Mouse (Mus musculus): Measurements from ENCODE around the gene Fbxo48. TPM values are rescaled to one million over a fixed set of nuclear protein-coding genes. Genes with fewer than 3 reads are reported as not detected.

Gene Fbxo48
- polyA plus RNA-seq, 1 experiment from 2014 or later: 1.4 TPM

DNA sequence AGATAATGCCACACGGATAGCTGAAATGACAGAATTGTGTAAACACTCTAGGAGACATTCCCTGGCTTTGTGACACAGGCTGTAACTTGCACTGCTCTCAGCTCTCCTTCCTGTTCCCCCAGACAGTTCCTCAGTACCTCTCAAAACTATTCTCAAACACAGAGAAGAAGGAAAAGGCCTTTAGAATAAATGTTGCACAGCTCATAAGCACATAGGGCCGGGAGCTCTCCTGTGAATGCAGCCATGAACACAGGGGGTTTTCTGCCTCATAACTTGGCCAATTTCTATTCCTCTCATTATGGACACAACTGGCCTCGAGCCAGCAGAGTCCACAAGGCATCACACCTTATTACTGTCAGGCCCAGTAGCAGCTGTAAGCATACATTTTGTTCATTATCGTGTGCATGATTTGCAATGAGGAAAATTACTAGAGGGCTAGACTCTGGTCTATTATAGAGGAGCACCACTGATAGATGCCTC, 9.2 kb upstream of the Fbxo48 start:
- H3K4me2 ChIP-seq: no peak overlapping the region
- H3K9me3 ChIP-seq: no peaks in the 10 kb centered on the region
- H3K4me3 ChIP-seq (replicated peaks): no peak overlapping the region
- H3K36me3 ChIP-seq: no peaks in the 10 kb centered on the region
- H3K9ac ChIP-seq: no peak overlapping the region
- WGBS: 62% methylated on average over 4 of the region's 4 CpGs
- no peaks in the 10 kb centered on the region for H3K4me1 ChIP-seq
- ATAC-seq (ENCODE audit: insufficient read depth, low FRiP score, low read depth): no peak
- H3K27me3 ChIP-seq (replicated peaks): no peaks in the 10 kb centered on the region
- no peak overlapping the region for H3K27ac ChIP-seq

DNA sequence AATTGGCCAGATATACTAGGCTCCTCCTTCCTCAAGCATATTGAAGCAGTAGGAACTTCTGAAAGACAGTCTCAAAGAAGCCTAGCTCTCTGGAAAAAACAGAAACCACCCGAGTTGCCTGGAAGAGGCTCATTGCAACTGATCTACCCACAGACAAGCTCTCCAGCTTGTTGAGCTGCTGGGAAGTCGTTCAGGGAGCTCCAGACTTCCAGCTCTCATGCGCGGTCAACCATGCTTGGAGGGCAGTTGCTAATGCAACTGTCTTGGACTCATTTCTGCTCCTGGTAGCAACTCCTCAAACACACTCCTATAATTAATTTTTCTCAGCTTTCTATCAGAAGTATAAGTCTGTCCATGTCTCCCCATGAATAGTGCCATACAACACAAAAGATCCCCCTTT, 8.2 kb upstream of the Fbxo48 start:
- Histone ChIP-seq H3K27ac (no peak overlapping the region), H3K36me3 (no peaks in the 10 kb centered on the region), H3K9me3 (no peaks in the 10 kb centered on the region), H3K4me2 (no peak overlapping the region), H3K4me1 (no peaks in the 10 kb centered on the region), H3K4me3 (replicated peaks) (no peak overlapping the region), H3K9ac (no peak overlapping the region), H3K27me3 (replicated peaks) (no peaks in the 10 kb centered on the region)
- 73% methylated on average over 4 of the region's 4 CpGs for WGBS
- ATAC-seq (ENCODE audit: insufficient read depth, low FRiP score, low read depth): no peak

DNA sequence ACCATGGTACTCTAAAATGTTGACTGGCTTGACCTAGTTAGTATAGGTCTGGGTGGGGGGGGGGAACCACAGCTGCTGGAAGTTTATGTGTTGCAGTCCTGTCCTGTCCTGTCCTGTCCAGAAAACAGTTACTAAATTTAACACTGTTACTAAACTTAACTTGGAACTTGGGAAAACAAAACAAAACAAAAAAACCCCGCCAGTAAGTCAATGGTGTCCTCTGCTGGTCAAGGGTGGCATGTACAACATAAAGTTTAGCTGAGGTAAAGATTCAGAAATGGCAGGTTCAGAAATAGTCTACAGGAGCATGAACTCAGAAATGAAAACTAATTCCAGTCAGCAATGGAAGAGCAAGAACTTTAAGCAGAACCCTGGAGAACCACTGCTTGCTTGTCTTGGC, 2.4 kb upstream of the Fbxo48 start:
- whole genome bisulfite sequencing: 23% methylated on average over 1 of the region's 1 CpGs
- H3K4me3 ChIP-seq (replicated peaks): no peak overlapping the region
- no peak overlapping the region for H3K27ac ChIP-seq
- H3K9ac ChIP-seq: no peak overlapping the region
- H3K4me1 ChIP-seq: no peaks in the 10 kb centered on the region
- H3K36me3 ChIP-seq: no peaks in the 10 kb centered on the region
- no peaks in the 10 kb centered on the region for H3K27me3 ChIP-seq (replicated peaks)
- ATAC-seq (ENCODE audit: insufficient read depth, low FRiP score, low read depth): no peak
- H3K4me2 ChIP-seq: no peak overlapping the region
- no peaks in the 10 kb centered on the region for H3K9me3 ChIP-seq

DNA sequence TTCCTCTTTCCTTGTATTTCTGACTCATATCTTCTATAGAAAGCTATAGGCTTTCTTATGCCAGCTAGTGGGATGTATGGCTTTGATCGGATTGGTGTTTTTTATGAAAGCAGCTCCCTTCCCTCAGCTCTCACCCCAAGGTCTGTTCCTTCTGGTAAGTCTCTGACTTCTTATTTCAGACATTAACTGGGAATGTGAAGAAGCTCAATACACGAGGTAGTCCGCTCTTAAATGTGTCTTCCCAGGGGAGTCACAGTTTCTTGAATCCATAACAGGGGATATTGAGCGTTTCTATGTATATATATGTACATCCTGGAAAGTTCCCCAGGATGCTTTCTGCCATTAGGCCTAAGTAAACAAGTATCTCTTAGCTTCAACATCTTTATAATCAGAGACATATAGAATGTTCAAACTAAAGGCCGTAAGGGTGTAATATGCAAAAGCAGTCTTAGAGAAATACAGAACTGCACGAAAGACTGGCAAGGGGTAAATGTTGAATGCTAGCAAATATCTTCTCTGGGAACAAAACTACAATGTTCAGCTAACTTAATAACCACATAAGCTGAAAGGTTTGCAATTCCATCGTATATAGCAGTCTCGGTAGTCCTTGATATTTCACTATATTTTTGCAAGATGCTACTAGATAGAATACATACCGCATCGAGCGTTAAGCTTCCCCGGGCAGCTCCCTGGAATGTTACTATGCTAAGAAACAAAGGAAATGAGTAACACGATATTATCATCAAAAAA, 774 bp upstream of the Fbxo48 start:
- H3K27ac ChIP-seq: no peak overlapping the region; the same call in 1 of the 2 replicates
- ATAC-seq (ENCODE audit: insufficient read depth, low FRiP score, low read depth): no peak; the same call in 1 of the 2 replicates
- 32% methylated on average over 13 of the region's 13 CpGs for WGBS

DNA sequence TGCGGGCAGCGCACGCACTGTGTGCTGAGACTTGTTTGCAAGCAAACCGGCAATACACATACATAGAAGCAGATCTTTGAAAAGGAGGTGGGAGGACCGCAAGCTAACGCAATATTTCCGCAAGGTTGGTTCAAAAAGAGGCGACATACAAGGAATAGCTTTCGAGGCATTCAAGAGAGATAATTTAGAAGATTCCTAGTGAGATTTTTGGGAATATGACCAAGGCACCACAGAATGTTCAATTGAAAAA, 511 bp downstream of the Fbxo48 start:
- H3K9me3 ChIP-seq: no peaks in the 10 kb centered on the region
- no peaks in the 10 kb centered on the region for H3K27me3 ChIP-seq (replicated peaks)
- no peaks in the 10 kb centered on the region for H3K4me1 ChIP-seq
- ATAC-seq (ENCODE audit: insufficient read depth, low FRiP score, low read depth): no peak
- H3K27ac ChIP-seq: no peak overlapping the region
- H3K4me2 ChIP-seq: peak overlapping the region; percentile 65
- WGBS: 2% methylated on average over 9 of the region's 9 CpGs
- H3K9ac ChIP-seq: peak overlapping the region; percentile 19
- peaks cover 4% of the 10 kb centered on the region; the same call in 1 of the 2 replicates for H3K36me3 ChIP-seq
- peak overlapping the region; percentile 58 for H3K4me3 ChIP-seq (replicated peaks)

More for the DNA sequence above, 774 bp upstream of the Fbxo48 start:
- Histone ChIP-seq H3K9ac (peak overlapping the region; percentile 14; the same call in 1 of the 2 replicates), H3K27me3 (replicated peaks) (no peaks in the 10 kb centered on the region), H3K4me1 (no peaks in the 10 kb centered on the region), H3K4me2 (peak overlapping the region; percentile 53), H3K36me3 (no peaks in the 10 kb centered on the region), H3K4me3 (replicated peaks) (peak overlapping the region; percentile 58), H3K9me3 (no peaks in the 10 kb centered on the region)

DNA sequence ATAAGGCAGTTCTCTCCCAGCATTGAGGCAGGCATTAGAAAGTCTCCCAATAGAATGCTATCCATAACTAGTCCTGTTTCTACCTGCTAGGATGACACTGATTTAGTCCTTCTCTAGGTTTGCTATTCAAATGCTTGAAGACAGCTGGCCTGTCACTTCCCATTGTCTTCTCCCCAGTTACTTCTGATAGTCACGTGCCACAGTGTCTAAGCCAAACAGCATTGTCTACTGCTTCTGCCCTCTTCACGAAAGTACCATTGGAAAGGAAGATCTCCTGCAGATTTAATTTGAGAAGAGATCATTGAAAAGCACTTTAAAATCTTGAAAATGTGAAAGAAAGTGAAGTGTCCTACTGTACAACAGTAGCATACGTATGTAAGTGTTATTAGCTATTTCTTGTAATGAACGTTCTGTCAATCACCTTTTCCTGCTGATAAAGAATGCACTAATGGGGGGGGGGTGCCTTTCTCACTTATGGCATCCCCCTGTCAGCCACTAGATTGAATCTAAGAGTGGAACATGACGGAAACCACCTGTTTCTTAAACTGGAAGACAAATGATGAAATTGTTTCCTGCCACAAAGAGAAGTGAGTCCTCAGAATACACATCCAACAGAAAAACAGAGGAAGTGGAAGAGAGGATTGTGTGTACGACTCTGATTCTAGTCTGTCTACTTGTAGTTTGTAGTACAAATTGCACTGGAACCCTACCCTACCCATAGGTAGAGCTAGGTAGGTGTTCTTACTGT, 5.1 kb downstream of the Fbxo48 start:
- H3K4me1 ChIP-seq: no peaks in the 10 kb centered on the region
- ATAC-seq (ENCODE audit: insufficient read depth, low FRiP score, low read depth): no peak
- H3K9ac ChIP-seq: no peak overlapping the region
- no peaks in the 10 kb centered on the region for H3K9me3 ChIP-seq
- WGBS: 74% methylated on average over 6 of the region's 6 CpGs
- H3K4me2 ChIP-seq: no peak overlapping the region
- H3K4me3 ChIP-seq (replicated peaks): no peak overlapping the region
- no peak overlapping the region for H3K27ac ChIP-seq
- H3K36me3 ChIP-seq: peaks cover 5% of the 10 kb centered on the region; the same call in 1 of the 2 replicates
- H3K27me3 ChIP-seq (replicated peaks): no peaks in the 10 kb centered on the region

DNA sequence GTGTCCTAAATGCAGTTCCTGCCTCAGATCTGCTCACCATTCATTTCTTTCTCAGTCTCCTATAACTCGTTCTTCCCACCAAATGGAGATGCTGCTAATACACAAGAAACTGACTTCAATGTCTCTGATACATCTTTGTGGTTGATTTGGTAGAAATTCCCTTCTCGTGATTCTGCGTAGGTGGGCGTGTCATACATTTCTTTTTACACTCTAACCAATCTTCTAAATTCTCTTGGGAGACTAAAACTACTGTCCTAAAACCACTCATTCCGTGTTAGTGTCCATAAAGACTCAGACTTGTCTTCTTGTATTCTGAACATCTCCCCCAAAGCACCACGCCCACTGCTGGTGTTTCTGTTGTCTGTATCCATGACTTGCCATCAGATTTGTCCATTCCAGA, 5.9 kb downstream of the Fbxo48 start:
- WGBS: 88% methylated on average over 6 of the region's 6 CpGs
- ATAC-seq (ENCODE audit: insufficient read depth, low FRiP score, low read depth): no peak
- no peaks in the 10 kb centered on the region for H3K27me3 ChIP-seq (replicated peaks)

DNA sequence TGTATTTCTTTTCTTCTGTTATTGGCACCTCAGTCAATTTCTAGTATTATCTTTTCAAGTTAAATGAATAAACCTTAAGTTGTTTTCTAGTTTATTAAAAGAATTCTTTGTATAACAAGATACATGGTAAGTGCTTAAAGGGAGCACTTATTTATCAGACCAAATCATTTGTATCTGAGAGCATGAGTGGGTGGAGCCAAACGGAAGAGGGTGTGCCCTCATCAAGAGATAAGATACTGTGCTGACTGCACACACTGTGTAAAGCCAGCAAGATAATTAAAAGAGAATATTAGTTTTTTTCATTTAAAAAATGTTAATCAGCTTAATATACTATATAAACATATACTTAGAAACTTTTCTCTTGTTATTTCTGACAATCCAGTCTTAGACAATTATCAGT, 7.3 kb downstream of the Fbxo48 start:
- Histone ChIP-seq H3K4me2 (no peak overlapping the region), H3K9ac (no peak overlapping the region), H3K4me3 (replicated peaks) (no peak overlapping the region), H3K27me3 (replicated peaks) (no peaks in the 10 kb centered on the region), H3K36me3 (peaks cover 5% of the 10 kb centered on the region; the same call in 1 of the 2 replicates), H3K9me3 (no peaks in the 10 kb centered on the region), H3K4me1 (no peaks in the 10 kb centered on the region), H3K27ac (no peak overlapping the region)
- 65% methylated on average over 1 of the region's 1 CpGs for WGBS
- no peak; the same call in 1 of the 2 replicates for ATAC-seq (ENCODE audit: insufficient read depth, low FRiP score, low read depth)

More for the DNA sequence above, 5.9 kb downstream of the Fbxo48 start:
- Histone ChIP-seq H3K27ac (no peak overlapping the region), H3K9me3 (no peaks in the 10 kb centered on the region), H3K9ac (no peak overlapping the region), H3K4me3 (replicated peaks) (no peak overlapping the region), H3K4me1 (no peaks in the 10 kb centered on the region), H3K4me2 (no peak overlapping the region), H3K36me3 (peaks cover 5% of the 10 kb centered on the region; the same call in 1 of the 2 replicates)

DNA sequence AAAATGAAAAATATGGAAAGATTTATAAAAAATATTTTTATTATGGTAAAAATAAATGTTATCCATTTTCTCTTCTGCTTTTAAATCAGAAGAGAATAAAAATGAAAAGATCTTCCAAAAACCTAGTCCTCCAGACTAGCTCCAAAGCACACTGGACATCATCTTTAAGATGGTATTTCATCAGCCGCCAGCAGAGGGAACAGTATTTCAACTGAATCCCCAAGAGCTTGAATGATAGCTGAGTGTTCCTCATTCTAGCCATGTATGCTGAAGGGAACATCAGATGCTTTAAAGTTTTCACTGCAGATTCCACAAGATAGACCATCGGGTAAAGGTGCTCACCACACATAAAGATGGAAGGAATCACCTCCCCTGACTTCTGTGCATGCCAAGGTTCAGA, 16.6 kb downstream of the Fbxo48 start:
- no peak overlapping the region for H3K9ac ChIP-seq
- H3K4me1 ChIP-seq: no peaks in the 10 kb centered on the region
- no peaks in the 10 kb centered on the region for H3K27me3 ChIP-seq (replicated peaks)
- no peak overlapping the region for H3K4me3 ChIP-seq (replicated peaks)
- no peak overlapping the region for H3K4me2 ChIP-seq
- H3K36me3 ChIP-seq: no peaks in the 10 kb centered on the region
- H3K27ac ChIP-seq: no peak overlapping the region
- H3K9me3 ChIP-seq: no peaks in the 10 kb centered on the region
- WGBS: 28% methylated on average over 2 of the region's 2 CpGs
- no peak for ATAC-seq (ENCODE audit: insufficient read depth, low FRiP score, low read depth)

DNA sequence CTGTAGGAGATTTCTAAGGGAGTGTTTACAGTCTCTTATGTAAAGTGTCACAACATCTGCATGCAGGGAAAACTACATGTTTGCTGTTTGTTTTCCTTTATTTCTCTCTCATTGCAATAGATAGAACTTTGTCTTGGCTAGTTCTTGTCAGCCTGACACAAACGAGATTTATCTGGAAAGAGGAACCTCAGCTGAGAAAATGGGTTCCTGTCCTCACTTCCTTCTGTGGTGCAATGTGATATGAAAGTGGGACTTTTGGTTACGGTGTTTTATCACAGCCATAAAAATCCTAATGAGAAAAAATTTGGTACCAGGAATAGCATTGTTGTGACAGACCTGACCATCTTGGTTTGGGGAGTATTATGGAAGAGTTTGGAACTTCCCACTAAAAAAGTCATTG, 18.5 kb downstream of the Fbxo48 start:
- no peaks in the 10 kb centered on the region for H3K36me3 ChIP-seq
- H3K9me3 ChIP-seq: no peaks in the 10 kb centered on the region
- H3K27ac ChIP-seq: no peak overlapping the region
- H3K4me2 ChIP-seq: no peak overlapping the region
- 63% methylated on average over 2 of the region's 2 CpGs for WGBS
- no peak overlapping the region for H3K9ac ChIP-seq
- H3K4me1 ChIP-seq: no peaks in the 10 kb centered on the region
- no peak overlapping the region for H3K4me3 ChIP-seq (replicated peaks)
- ATAC-seq (ENCODE audit: insufficient read depth, low FRiP score, low read depth): no peak
- no peaks in the 10 kb centered on the region for H3K27me3 ChIP-seq (replicated peaks)

DNA sequence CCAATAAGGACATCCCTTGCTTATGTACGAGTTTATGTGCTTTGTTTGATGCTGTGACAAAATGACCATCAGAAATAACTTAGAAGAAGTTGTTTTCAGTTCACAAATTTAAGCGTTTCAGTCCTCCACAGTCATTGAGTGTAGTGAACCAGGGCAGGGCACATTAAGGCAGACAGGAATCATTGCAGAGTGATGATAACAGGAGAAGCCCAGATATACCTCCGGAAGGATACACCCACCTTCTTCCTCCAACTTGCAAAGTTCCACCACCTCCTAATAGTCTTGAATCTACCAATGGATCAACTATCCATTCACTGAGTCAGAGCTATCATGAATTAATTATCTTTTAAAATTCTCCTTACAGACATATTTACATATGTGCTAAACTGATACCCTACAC, 20.9 kb downstream of the Fbxo48 start:
- 82% methylated on average over 3 of the region's 3 CpGs for WGBS
- no peak for ATAC-seq (ENCODE audit: insufficient read depth, low FRiP score, low read depth)

DNA sequence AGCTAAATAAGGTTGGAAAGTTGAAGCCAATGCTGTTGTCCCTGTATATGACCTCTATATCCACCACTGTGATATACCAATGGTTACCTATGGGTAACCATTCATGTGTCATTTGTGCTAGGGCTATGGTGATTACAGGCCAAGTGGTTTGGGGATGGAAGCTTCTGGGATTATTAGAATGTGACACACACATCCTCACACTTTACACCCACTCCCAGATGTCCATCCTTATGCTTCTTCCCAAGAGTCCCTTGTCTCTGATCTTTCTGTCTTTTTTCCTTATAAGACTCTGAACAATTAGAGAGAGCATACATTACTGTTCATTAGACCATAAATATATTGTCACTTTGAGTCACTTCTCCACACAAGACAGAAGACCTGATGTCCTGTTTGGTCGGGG, 21.9 kb downstream of the Fbxo48 start:
- WGBS: 75% methylated on average over 1 of the region's 1 CpGs
- no peak overlapping the region for H3K27ac ChIP-seq
- H3K36me3 ChIP-seq: no peaks in the 10 kb centered on the region
- H3K4me2 ChIP-seq: no peak overlapping the region
- H3K9me3 ChIP-seq: no peaks in the 10 kb centered on the region
- ATAC-seq (ENCODE audit: insufficient read depth, low FRiP score, low read depth): no peak
- H3K9ac ChIP-seq: no peak overlapping the region
- H3K4me1 ChIP-seq: no peaks in the 10 kb centered on the region
- H3K27me3 ChIP-seq (replicated peaks): no peaks in the 10 kb centered on the region
- H3K4me3 ChIP-seq (replicated peaks): no peak overlapping the region

More for the DNA sequence above, 20.9 kb downstream of the Fbxo48 start:
- H3K4me2 ChIP-seq: no peak overlapping the region
- H3K4me1 ChIP-seq: no peaks in the 10 kb centered on the region
- H3K9ac ChIP-seq: no peak overlapping the region
- H3K9me3 ChIP-seq: no peaks in the 10 kb centered on the region
- H3K36me3 ChIP-seq: no peaks in the 10 kb centered on the region
- no peaks in the 10 kb centered on the region for H3K27me3 ChIP-seq (replicated peaks)
- H3K4me3 ChIP-seq (replicated peaks): no peak overlapping the region
- no peak overlapping the region for H3K27ac ChIP-seq
